Mouse (Mus musculus) effector memory CD4-positive, alpha-beta T cell, adult 5 months (primary cell): ENCODE results near the gene Ap2m1. TPM values are rescaled to one million over a fixed set of nuclear protein-coding genes. Genes with fewer than 3 reads are reported as not detected.

Experiments used
- polyA plus RNA-seq: library from polyadenylated mRNA; unstranded; fragments of 100-300 nt; shearing (Covaris generic); gene quantifications from one replicate; pipeline ENCODE4 v1.2.1, GENCODE M21; 2017

The Ap2m1 gene
- polyA plus RNA-seq, result 319 TPM

GRCm38 (mm10) chr16:20535296-20536080 is at the start of gene Ap2m1:
TSS of gene Ap2m1 (plus strand) at chr16:20535478.

DNA sequence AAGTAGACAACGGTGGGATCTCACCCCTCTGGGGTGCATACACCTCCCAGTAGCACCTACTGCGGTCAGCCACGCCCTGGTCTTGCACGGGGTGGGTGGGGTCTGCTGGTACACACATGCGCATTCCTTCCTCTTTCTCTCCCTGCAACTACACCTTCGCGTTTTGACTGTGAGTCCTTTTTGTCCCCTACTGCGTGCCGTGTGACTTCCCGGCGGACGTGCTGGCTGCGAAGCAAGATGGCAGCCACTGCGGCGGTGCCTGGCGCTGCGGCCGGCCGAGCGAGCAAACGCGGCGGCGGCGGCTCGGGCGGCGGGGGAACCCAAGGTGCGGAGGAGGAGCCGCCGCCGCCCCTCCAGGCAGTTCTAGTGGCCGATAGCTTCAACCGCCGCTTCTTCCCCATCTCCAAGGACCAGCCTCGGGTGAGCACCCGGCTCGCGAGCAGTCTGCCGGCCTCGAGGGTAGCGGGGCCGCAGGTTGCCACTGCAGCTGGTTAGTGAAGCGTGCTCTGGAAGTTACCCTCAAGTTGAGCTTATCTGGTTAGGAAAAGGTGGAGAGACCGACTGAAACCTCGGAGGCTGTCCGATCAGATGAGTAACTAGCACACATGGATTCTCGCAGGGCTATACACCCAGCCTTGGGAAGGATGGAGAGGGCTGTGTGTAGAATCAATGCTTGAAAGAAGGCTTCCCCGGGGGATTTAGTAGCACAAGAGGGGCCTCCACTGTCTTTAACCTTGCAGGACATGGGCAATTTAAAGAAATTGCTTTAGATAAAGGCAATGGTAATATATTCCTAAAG is 36.4 kb upstream of the Ap2m1 start, which contains the start of gene Eif2b5:
Eif2b5 (plus strand) TSS at position 141 of the 799 bp plus-strand sequence.

GRCm38 (mm10) chr16:20516726-20517201 is 18.5 kb upstream of the Ap2m1 start, which contains the start of gene Dvl3:
TSS of gene Dvl3 (plus strand) at chr16:20516982.

DNA sequence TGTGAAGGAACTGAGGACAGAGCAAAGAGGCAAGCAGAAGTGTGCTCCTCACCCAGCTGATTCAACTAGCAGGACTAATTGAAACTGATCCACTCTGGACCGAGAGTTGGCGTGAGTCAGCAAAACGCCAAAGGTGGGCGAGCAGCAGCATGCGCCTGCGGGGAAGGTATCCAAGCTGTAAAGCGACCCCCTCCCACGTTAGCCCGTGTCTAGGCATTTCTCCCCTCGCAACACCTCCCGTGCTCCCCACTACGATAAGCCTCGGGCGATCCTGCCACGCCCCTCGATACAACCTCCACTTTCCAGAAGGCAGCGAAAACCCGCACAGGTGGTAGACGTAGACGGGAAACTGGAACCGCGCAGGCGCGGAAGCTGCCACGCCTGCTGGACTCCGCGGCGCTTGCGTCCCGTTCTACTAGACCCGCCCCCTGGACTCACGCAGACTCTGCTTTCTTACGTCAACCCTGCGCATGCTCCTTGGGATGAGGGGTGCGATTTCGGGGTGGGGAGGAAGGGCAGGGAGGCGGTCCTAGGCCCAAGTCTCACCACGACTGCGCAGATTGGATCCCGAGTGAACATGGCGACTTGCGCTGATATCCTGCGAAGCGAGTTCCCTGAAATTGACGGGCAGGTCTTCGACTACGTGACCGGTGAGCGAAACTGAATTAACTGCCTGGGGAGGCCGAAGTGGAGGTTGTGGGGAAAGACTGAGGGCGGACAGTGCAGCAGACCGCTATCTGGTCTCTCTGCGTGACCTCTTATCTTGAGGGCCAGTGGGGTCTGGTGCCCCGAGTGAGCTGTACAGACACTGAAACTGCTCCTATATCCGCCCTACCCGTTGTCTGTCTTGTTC is 13.0 kb downstream of the Ap2m1 start, which contains the start of gene Abcf3:
Abcf3 (plus strand) TSS at position 482 of the 853 bp plus-strand sequence.

DNA sequence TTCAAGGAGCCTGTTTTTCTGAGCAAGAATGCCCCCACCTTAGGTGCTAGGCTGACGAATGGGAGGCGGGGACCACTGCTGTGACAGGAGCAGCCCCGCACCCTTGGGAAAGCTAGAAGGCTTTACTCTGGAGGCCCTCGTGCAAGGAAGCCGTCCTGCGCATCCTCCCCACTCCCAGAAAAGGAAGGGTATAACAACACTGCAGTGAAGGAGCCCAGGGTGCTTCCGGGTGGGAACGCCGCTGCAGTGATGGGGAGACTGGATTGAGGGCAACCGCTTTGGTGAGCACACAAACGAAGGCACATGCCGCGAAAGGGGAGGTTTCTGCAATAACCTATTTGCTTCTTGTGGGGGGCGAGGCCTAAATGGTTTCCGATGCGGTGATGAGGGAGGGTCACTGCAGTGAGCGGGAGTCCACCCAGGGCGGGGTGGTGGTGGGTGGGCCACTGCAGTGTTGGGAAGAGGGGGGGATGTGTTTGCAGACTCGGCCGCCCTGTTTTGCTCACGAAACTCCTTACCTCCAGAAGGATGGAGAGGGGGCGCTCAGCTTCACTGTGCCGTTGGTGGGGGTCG is 54.2 kb downstream of the Ap2m1 start, which contains the start of gene Vwa5b2:
Vwa5b2 (plus strand) TSS at position 106 of the 573 bp plus-strand sequence.

Other genes with a start within 250 kb of the Ap2m1 start
- gene Parl, start 233.1 kb upstream of the Ap2m1 start, polyA plus RNA-seq, result 66.9 TPM
- gene Cyp2ab1, start 210.1 kb upstream of the Ap2m1 start, polyA plus RNA-seq, result not detected
- 28.7 TPM for gene Abcc5, start 109.1 kb upstream of the Ap2m1 start, polyA plus RNA-seq
- 51.8 TPM for gene Eif2b5, start 36.7 kb upstream of the Ap2m1 start, polyA plus RNA-seq
- gene Dvl3, start 18.5 kb upstream of the Ap2m1 start, polyA plus RNA-seq, result 17.2 TPM
- gene Abcf3, start 13.1 kb downstream of the Ap2m1 start, polyA plus RNA-seq, result 102 TPM
- gene Vwa5b2, start 54.0 kb downstream of the Ap2m1 start, polyA plus RNA-seq, result not detected
- gene Eef1akmt4, start 76.1 kb downstream of the Ap2m1 start, polyA plus RNA-seq, result 5.6 TPM
- gene Gm49333, start 76.1 kb downstream of the Ap2m1 start, polyA plus RNA-seq, result not detected
- gene Alg3, start 76.3 kb downstream of the Ap2m1 start, polyA plus RNA-seq, result 16.9 TPM
- gene Camk2n2, start 85.8 kb downstream of the Ap2m1 start, polyA plus RNA-seq, result 0.97 TPM
- gene Ece2, start 94.3 kb downstream of the Ap2m1 start, polyA plus RNA-seq, result not detected
- 161 TPM for gene Psmd2, start 116.2 kb downstream of the Ap2m1 start, polyA plus RNA-seq
- gene Eif4g1, start 132.8 kb downstream of the Ap2m1 start, polyA plus RNA-seq, result 138 TPM
- 1.5 TPM for gene Fam131a, start 157.8 kb downstream of the Ap2m1 start, polyA plus RNA-seq
- gene Polr2h, start 182.2 kb downstream of the Ap2m1 start, polyA plus RNA-seq, result 38.1 TPM
- gene Clcn2, start 182.3 kb downstream of the Ap2m1 start, polyA plus RNA-seq, result 1.9 TPM
- not detected for gene Chrd, start 197.6 kb downstream of the Ap2m1 start, polyA plus RNA-seq
- not detected for gene Thpo, start 199.0 kb downstream of the Ap2m1 start, polyA plus RNA-seq